Mouse (Mus musculus): ENCODE measurements around the gene Psmd11. TPM values are rescaled to one million over a fixed set of nuclear protein-coding genes. Genes with fewer than 3 reads are reported as not detected.
A peak's percentile ranks its signal among the peaks of the same experiment; 100 is the strongest.

The Psmd11 gene
- total and polyA plus RNA-seq, 2 experiments from 2014 or later = 33.4 to 310 TPM

- H3K36me3 ChIP-seq (ENCODE audit: insufficient read depth) = peaks cover 35% of the 10 kb centered on the region
- H3K4me1 ChIP-seq (ENCODE audit: insufficient read depth) = peaks cover 8% of the 10 kb centered on the region; the same call in 1 of the 2 replicates
- no peaks in the 10 kb centered on the region for H3K27me3 ChIP-seq (ENCODE audit: insufficient read depth, low read length)
- no peak overlapping the region for H3K9ac ChIP-seq
- H3K4me3 ChIP-seq (ENCODE audit: low read depth, low read length) = no peak overlapping the region
- WGBS = 66% methylated on average over 16 of the region's 16 CpGs
- H3K4me2 ChIP-seq (ENCODE audit: low read depth) = no peak overlapping the region
- TF ChIP-seq CTCF (IDR thresholded peaks at IDR 0.05; ENCODE audit: low read depth) = 0 out of 2 replicates have a peak, but pooled peaks have one; percentile 21
- DNase-seq (no peak), ATAC-seq (no peak)
- H3K27ac ChIP-seq (ENCODE audit: low read depth, low read length) = peak overlapping the region; percentile 82
- H3K9me3 ChIP-seq (ENCODE audit: low read length) = no peaks in the 10 kb centered on the region
Measured at GRCm38 (mm10) chr11:80471836-80472605, 43.6 kb downstream of the Psmd11 start.

- WGBS = 30% methylated on average over 2 of the region's 2 CpGs
Measured at GRCm38 (mm10) chr11:80474175-80474691, 45.8 kb downstream of the Psmd11 start.

GRCm38 (mm10) chr11:80474846-80475245 is 46.4 kb downstream of the Psmd11 start:
- DNase-seq = no peak

More at GRCm38 (mm10) chr11:80474175-80474691, 45.8 kb downstream of the Psmd11 start:
- Histone ChIP-seq H3K4me2 (ENCODE audit: low read depth) (no peak overlapping the region), H3K9me3 (ENCODE audit: low read length) (no peaks in the 10 kb centered on the region), H3K4me1 (ENCODE audit: insufficient read depth) (peaks cover 8% of the 10 kb centered on the region; the same call in 1 of the 2 replicates), H3K36me3 (ENCODE audit: insufficient read depth) (peaks cover 19% of the 10 kb centered on the region), H3K27ac (ENCODE audit: low read depth, low read length) (peak overlapping the region; percentile 66), H3K27me3 (ENCODE audit: insufficient read depth, low read length) (no peaks in the 10 kb centered on the region), H3K4me3 (ENCODE audit: low read depth, low read length) (no peak overlapping the region), H3K9ac (no peak overlapping the region)
- 0 out of 2 replicates have a peak, but pooled peaks have one; percentile 9 for ATAC-seq
- peak; percentile 74 for DNase-seq
- TF ChIP-seq CTCF (IDR thresholded peaks at IDR 0.05; ENCODE audit: low read depth) = peak; percentile 78

GRCm38 (mm10) chr11:80475544-80475943 is 47.1 kb downstream of the Psmd11 start:
- 85% methylated on average over 9 of the region's 9 CpGs for WGBS

More at GRCm38 (mm10) chr11:80474846-80475245, 46.4 kb downstream of the Psmd11 start:
- H3K27me3 ChIP-seq (ENCODE audit: insufficient read depth, low read length) = no peaks in the 10 kb centered on the region
- no peak for ATAC-seq
- WGBS = 93% methylated on average over 11 of the region's 11 CpGs
- H3K36me3 ChIP-seq (ENCODE audit: insufficient read depth) = peaks cover 16% of the 10 kb centered on the region
- no peak overlapping the region for H3K4me3 ChIP-seq (ENCODE audit: low read depth, low read length)
- H3K9ac ChIP-seq = no peak overlapping the region
- H3K27ac ChIP-seq (ENCODE audit: low read depth, low read length) = 0 out of 2 replicates have a peak overlapping the region, but pooled peaks have one; percentile 66
- H3K4me2 ChIP-seq (ENCODE audit: low read depth) = no peak overlapping the region
- no peak for TF ChIP-seq CTCF (IDR thresholded peaks at IDR 0.05; ENCODE audit: low read depth)
- no peaks in the 10 kb centered on the region for H3K9me3 ChIP-seq (ENCODE audit: low read length)
- peaks cover 8% of the 10 kb centered on the region; the same call in 1 of the 2 replicates for H3K4me1 ChIP-seq (ENCODE audit: insufficient read depth)

GRCm38 (mm10) chr11:80476222-80477189 is 48.1 kb downstream of the Psmd11 start, which contains the start of gene Cdk5r1:
Gene Cdk5r1 (plus strand): TSS chr11:80477023.
- DNase-seq (peak; percentile 99), ATAC-seq (peak; percentile 88)
- H3K9ac ChIP-seq = peak within 1 kb of the TSS; percentile 99
- peaks cover 13% of the 10 kb centered on the region; the same call in 1 of the 2 replicates for H3K4me1 ChIP-seq (ENCODE audit: insufficient read depth)
- H3K4me2 ChIP-seq (ENCODE audit: low read depth) = peak within 1 kb of the TSS; percentile 88
- H3K4me3 ChIP-seq (ENCODE audit: low read depth, low read length) = peak within 1 kb of the TSS; percentile 97
- 2% methylated on average over 71 of the region's 116 CpGs for WGBS
- H3K27me3 ChIP-seq (ENCODE audit: insufficient read depth, low read length) = no peaks in the 10 kb centered on the region
- peaks cover 7% of the 10 kb centered on the region; the same call in 1 of the 2 replicates for H3K36me3 ChIP-seq (ENCODE audit: insufficient read depth)
- no peaks in the 10 kb centered on the region for H3K9me3 ChIP-seq (ENCODE audit: low read length)
- peak; percentile 80 for TF ChIP-seq CTCF (IDR thresholded peaks at IDR 0.05; ENCODE audit: low read depth)
- peak within 1 kb of the TSS; percentile 99 for H3K27ac ChIP-seq (ENCODE audit: low read depth, low read length)

More at GRCm38 (mm10) chr11:80475544-80475943, 47.1 kb downstream of the Psmd11 start:
- no peak for DNase-seq
- H3K27ac ChIP-seq (ENCODE audit: low read depth, low read length) = peak overlapping the region; percentile 99
- H3K4me2 ChIP-seq (ENCODE audit: low read depth) = no peak overlapping the region
- 0 out of 2 replicates have a peak overlapping the region, but pooled peaks have one; percentile 62 for H3K9ac ChIP-seq
- no peaks in the 10 kb centered on the region for H3K27me3 ChIP-seq (ENCODE audit: insufficient read depth, low read length)
- no peak for ATAC-seq
- H3K4me1 ChIP-seq (ENCODE audit: insufficient read depth) = peaks cover 8% of the 10 kb centered on the region; the same call in 1 of the 2 replicates
- TF ChIP-seq CTCF (IDR thresholded peaks at IDR 0.05; ENCODE audit: low read depth) = no peak
- H3K4me3 ChIP-seq (ENCODE audit: low read depth, low read length) = no peak overlapping the region
- H3K9me3 ChIP-seq (ENCODE audit: low read length) = no peaks in the 10 kb centered on the region
- peaks cover 13% of the 10 kb centered on the region for H3K36me3 ChIP-seq (ENCODE audit: insufficient read depth)

Measured in forebrain, postnatal 0 days (tissue).